In genomic region chr2:38712769-38713125, GRCm38 (mm10) we compare ENCODE assay signal across 21 mouse cellular contexts. TPM values are rescaled to one million over a fixed set of nuclear protein-coding genes. Genes with fewer than 3 reads are reported as not detected.
A peak's percentile ranks its signal among the peaks of the same experiment; 100 is the strongest.
DNase-seq lines count a peak whose midpoint lies in the region; ATAC-seq and TF ChIP-seq lines count a peak whose summit lies in the region.
"Had no signal": no experiment of that assay in that cellular context is flagged by ENCODE, and none has a peak within 500 bp of the region (broad histone marks: within the 10 kb centered on the region; RNA-seq: fewer than 3 reads in every experiment).

No protein-coding gene starts in this region.

- H3K4me2 ChIP-seq in hindbrain, embryonic 14.5 days (replicated peaks), result no peak overlapping the region
- H3K4me2 ChIP-seq in lung, embryonic 16.5 days (ENCODE audit: low read depth, low read length), result no peak overlapping the region
- H3K4me2 ChIP-seq in midbrain, postnatal 0 days (ENCODE audit: low read depth, low read length, poor library complexity, severe bottlenecking), result no peak overlapping the region
- no peak overlapping the region for H3K4me2 ChIP-seq in midbrain, embryonic 16.5 days (ENCODE audit: low read length)

- H3K4me3 ChIP-seq in hindbrain, embryonic 10.5 days, result no peak overlapping the region
- no peak overlapping the region for H3K4me3 ChIP-seq in hindbrain, embryonic 14.5 days (replicated peaks; ENCODE audit: low read length)
- no peak overlapping the region for H3K4me3 ChIP-seq in lung, embryonic 16.5 days (ENCODE audit: low read length)
- no peak overlapping the region for H3K4me3 ChIP-seq in midbrain, postnatal 0 days (ENCODE audit: low read depth, low read length)
- no peak overlapping the region for H3K4me3 ChIP-seq in midbrain, embryonic 16.5 days (ENCODE audit: low read depth, low read length)

- H3K36me3 ChIP-seq in hindbrain, embryonic 10.5 days, result no peaks in the 10 kb centered on the region
- H3K36me3 ChIP-seq in hindbrain, embryonic 14.5 days (replicated peaks; ENCODE audit: control insufficient read depth, insufficient read depth), result no peaks in the 10 kb centered on the region
- no peaks in the 10 kb centered on the region for H3K36me3 ChIP-seq in lung, embryonic 16.5 days (ENCODE audit: control insufficient read depth, insufficient read depth, low read length)
- no peaks in the 10 kb centered on the region for H3K36me3 ChIP-seq in midbrain, postnatal 0 days (ENCODE audit: insufficient read depth, low read length)
- no peaks in the 10 kb centered on the region for H3K36me3 ChIP-seq in midbrain, embryonic 16.5 days (ENCODE audit: control insufficient read depth, insufficient read depth, low read length)
- H3K36me3 ChIP-seq: forebrain, embryonic 15.5 days; heart, embryonic 12.5 days; heart, embryonic 15.5 days; hindbrain, embryonic 13.5 days; intestine, embryonic 15.5 days had no signal

- H3K4me1 ChIP-seq in hindbrain, embryonic 10.5 days (replicated peaks), result peaks cover 51% of the 10 kb centered on the region
- no peaks in the 10 kb centered on the region; the same call in 1 of the 2 replicates for H3K4me1 ChIP-seq in hindbrain, embryonic 14.5 days (replicated peaks; ENCODE audit: control insufficient read depth, insufficient read depth, low read length)
- peaks cover 13% of the 10 kb centered on the region; the same call in 1 of the 2 replicates for H3K4me1 ChIP-seq in lung, embryonic 16.5 days (replicated peaks; ENCODE audit: control insufficient read depth, insufficient read depth, low read length)
- H3K4me1 ChIP-seq in midbrain, postnatal 0 days (ENCODE audit: insufficient read depth, low read length), result peaks cover 4% of the 10 kb centered on the region; the same call in 1 of the 2 replicates
- H3K4me1 ChIP-seq in midbrain, embryonic 16.5 days (ENCODE audit: control insufficient read depth, insufficient read depth, low read length), result peaks cover 15% of the 10 kb centered on the region

- H3K27ac ChIP-seq in hindbrain, embryonic 10.5 days, result no peak overlapping the region
- no peak overlapping the region for H3K27ac ChIP-seq in hindbrain, embryonic 14.5 days
- no peak overlapping the region for H3K27ac ChIP-seq in lung, embryonic 16.5 days (ENCODE audit: low read length)
- no peak overlapping the region for H3K27ac ChIP-seq in midbrain, postnatal 0 days (ENCODE audit: low read depth, low read length)
- no peak overlapping the region for H3K27ac ChIP-seq in midbrain, embryonic 16.5 days (ENCODE audit: low read length)
- H3K27ac ChIP-seq: forebrain, embryonic 15.5 days; heart, embryonic 15.5 days; hindbrain, embryonic 13.5 days; intestine, embryonic 15.5 days had no signal

- peaks cover 83% of the 10 kb centered on the region for H3K27me3 ChIP-seq in hindbrain, embryonic 10.5 days (ENCODE audit: insufficient read depth, poor library complexity, severe bottlenecking)
- H3K27me3 ChIP-seq in hindbrain, embryonic 14.5 days (ENCODE audit: control insufficient read depth, insufficient read depth, low read length), result peaks cover 54% of the 10 kb centered on the region
- peaks cover 55% of the 10 kb centered on the region for H3K27me3 ChIP-seq in lung, embryonic 16.5 days (ENCODE audit: control insufficient read depth, insufficient read depth, low read depth, low read length)
- peaks cover 40% of the 10 kb centered on the region for H3K27me3 ChIP-seq in midbrain, postnatal 0 days (ENCODE audit: insufficient read depth, low read length)
- peaks cover 49% of the 10 kb centered on the region for H3K27me3 ChIP-seq in midbrain, embryonic 16.5 days (ENCODE audit: control insufficient read depth, insufficient read depth, low read depth, low read length)

- no peaks in the 10 kb centered on the region for H3K9me3 ChIP-seq in hindbrain, embryonic 10.5 days
- no peaks in the 10 kb centered on the region for H3K9me3 ChIP-seq in hindbrain, embryonic 14.5 days (ENCODE audit: control insufficient read depth, low read length)
- no peaks in the 10 kb centered on the region for H3K9me3 ChIP-seq in lung, embryonic 16.5 days (ENCODE audit: control insufficient read depth, low read length)
- H3K9me3 ChIP-seq in midbrain, postnatal 0 days (ENCODE audit: low read length), result no peaks in the 10 kb centered on the region
- no peaks in the 10 kb centered on the region for H3K9me3 ChIP-seq in midbrain, embryonic 16.5 days (replicated peaks; ENCODE audit: control insufficient read depth, low read length, poor library complexity, severe bottlenecking)
- H3K9me3 ChIP-seq: forebrain, embryonic 15.5 days; heart, embryonic 12.5 days; heart, embryonic 15.5 days; hindbrain, embryonic 13.5 days; intestine, embryonic 15.5 days had no signal

- peak; percentile 65 for DNase-seq in adrenal gland, adult 2 months
- DNase-seq in adrenal gland, adult 8-10 months, result no peak
- peak; percentile 25 for DNase-seq in hindbrain, embryonic 10.5 days (ENCODE audit: low spot score)
- DNase-seq in hindbrain, embryonic 14.5 days (ENCODE audit: low spot score), result no peak
- DNase-seq in lung, adult 18-20 months, result no peak
- DNase-seq in midbrain, postnatal 0 days (ENCODE audit: low spot score), result no peak
- DNase-seq: cerebellum, adult 18-20 months; cerebellum, adult 9-10 months; cerebellum, postnatal 14 days; gastrocnemius, postnatal 25 days; heart, adult 18-20 months; heart, postnatal 10 days; heart, postnatal 36 days had no signal

- no peak for ATAC-seq in hindbrain, embryonic 14.5 days (ENCODE audit: low FRiP score)
- ATAC-seq in lung, embryonic 16.5 days (ENCODE audit: low read depth), result peak; percentile 27; the same call in 1 of the 2 replicates
- peak; percentile 42; the same call in 1 of the 2 replicates for ATAC-seq in midbrain, postnatal 0 days (ENCODE audit: low FRiP score)
- no peak for ATAC-seq in midbrain, embryonic 16.5 days
- ATAC-seq: activated CD4-positive, CD25-positive, alpha-beta regulatory T cell, adult 4 months; intestine, embryonic 15.5 days had no signal

- no peak for TF ChIP-seq CTCF in midbrain, postnatal 0 days (IDR thresholded peaks at IDR 0.05)

- no peak overlapping the region for H3K9ac ChIP-seq in hindbrain, embryonic 14.5 days
- no peak overlapping the region for H3K9ac ChIP-seq in lung, embryonic 16.5 days (ENCODE audit: low read length)
- H3K9ac ChIP-seq in midbrain, postnatal 0 days (replicated peaks; ENCODE audit: low read length, poor library complexity, severe bottlenecking), result no peak overlapping the region
- H3K9ac ChIP-seq in midbrain, embryonic 16.5 days (ENCODE audit: low read depth, low read length), result no peak overlapping the region
- H3K9ac ChIP-seq: forebrain, embryonic 15.5 days; heart, embryonic 15.5 days; hindbrain, embryonic 13.5 days; intestine, embryonic 15.5 days had no signal

- 15% methylated on average over 11 of the region's 11 CpGs for WGBS in hindbrain, embryonic 10.5 days
- WGBS in hindbrain, embryonic 14.5 days, result 35% methylated on average over 9 of the region's 11 CpGs
- 38% methylated on average over 8 of the region's 11 CpGs for WGBS in lung, embryonic 16.5 days
- 43% methylated on average over 7 of the region's 11 CpGs for WGBS in midbrain, postnatal 0 days
- WGBS in midbrain, embryonic 16.5 days, result 25% methylated on average over 6 of the region's 11 CpGs

RNA-seq across cellular contexts. Expression of gene Nr5a1, which starts 1.6 kb away (rescaled TPM):
- 100 to 1,000 TPM; 302 to 765 TPM for total RNA-seq in adrenal gland, adult 2 months (2021)
- polyA plus RNA-seq in adrenal gland, adult 2 months (2012; rRNA removed), result 836 and 1,436 TPM in 2 replicates
- total RNA-seq in adrenal gland, adult 8-10 months (2022), result 100 to 1,000 TPM; 272 to 809 (median 569) TPM
- polyA plus RNA-seq in hindbrain, embryonic 10.5 days (2016; fragmentation: Nextera tagmentation; extraction: Ambion mirVana), result 0.07 and 0.15 TPM in 2 replicates
- 0.08 and 0.09 TPM in 2 replicates for polyA plus RNA-seq in hindbrain, embryonic 14.5 days (2014; fragmentation: Nextera tagmentation; extraction: Ambion mirVana)
- 0.21 TPM in 1 of 2 replicates, not detected in the other for polyA plus RNA-seq in lung, embryonic 16.5 days (2015; fragmentation: Nextera tagmentation; extraction: Ambion mirVana)
- 0.11 and 0.61 TPM in 2 replicates for total RNA-seq in midbrain, postnatal 0 days (2014; rRNA removed)
- polyA plus RNA-seq in midbrain, postnatal 0 days (2015; fragmentation: Nextera tagmentation; extraction: Ambion mirVana), result 1.2 and 2.1 TPM in 2 replicates
- 0.25 and 1.5 TPM in 2 replicates for polyA plus RNA-seq in midbrain, embryonic 16.5 days (2015; fragmentation: Nextera tagmentation; extraction: Ambion mirVana)
- total RNA-seq: gastrocnemius, postnatal 25 days; heart, adult 18-20 months; heart, postnatal 36 days had no signal
- polyA plus RNA-seq: activated CD4-positive, CD25-positive, alpha-beta regulatory T cell, adult 4 months; heart, embryonic 12.5 days; heart, embryonic 15.5 days had no signal

Comparison
In these comparisons a context has a peak if more than half of its experiments do, and no peak if none do; other contexts are left out.
1. DNase-seq: peak in adrenal gland, adult 2 months (single experiment) and hindbrain, embryonic 10.5 days (single experiment); none in adrenal gland, adult 8-10 months (single experiment), hindbrain, embryonic 14.5 days (single experiment), lung, adult 18-20 months (0 of 2) and midbrain, postnatal 0 days (single experiment).
2. ATAC-seq: peak in lung, embryonic 16.5 days (single experiment) and midbrain, postnatal 0 days (single experiment); none in hindbrain, embryonic 14.5 days (single experiment) and midbrain, embryonic 16.5 days (single experiment).
3. RNA of gene Nr5a1, which starts 1.6 kb away (polyA plus RNA-seq): 836 to 1,436 TPM in adrenal gland, adult 2 months; 1.2 to 2.1 TPM in midbrain, postnatal 0 days, 0.25 to 1.5 TPM in midbrain, embryonic 16.5 days, 0.21 TPM in lung, embryonic 16.5 days, 0.08 to 0.09 TPM in hindbrain, embryonic 14.5 days and 0.07 to 0.15 TPM in hindbrain, embryonic 10.5 days; every median in the first group is over 100 times any median in the second.